Mouse (Mus musculus) liver, postnatal 0 days (tissue): ENCODE data around the gene Pes1.

ENCODE experiments used
- CTCF ChIP-seq: sonication (generic); IDR thresholded peaks from 2 replicates; pipeline ENCODE4 v1.5.1; 2016; ENCODE audit warnings: antibody characterized with exemption, low read depth
- EP300 ChIP-seq: IDR thresholded peaks from 2 replicates; pipeline ENCODE4 v1.6.1; 2016; ENCODE audit warnings: antibody characterized with exemption, low read depth, mild to moderate bottlenecking

DNA sequence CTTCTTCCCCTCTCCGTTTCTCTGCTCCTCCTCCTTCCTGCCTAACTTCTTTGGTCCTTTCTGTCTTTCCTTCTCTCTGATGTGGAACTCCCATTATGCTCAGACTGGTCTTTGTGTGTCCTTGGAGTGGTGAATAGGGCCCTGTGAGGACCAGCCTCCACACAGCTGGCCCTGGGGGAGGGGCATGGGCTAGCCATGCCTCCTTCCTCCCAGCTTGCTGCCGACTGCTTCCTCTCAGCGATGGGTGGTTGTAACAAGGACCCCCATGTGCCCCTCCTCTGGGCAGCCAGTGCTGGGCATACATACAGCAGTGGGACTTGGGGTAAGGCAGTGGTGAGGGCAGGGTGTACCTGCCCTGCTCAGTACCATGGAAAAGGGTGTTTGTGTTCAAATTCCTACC lies 10.5 kb downstream of the Pes1 start:
- TF ChIP-seq CTCF (no peak), EP300 (no peak)
